ENCODE assay signal across 8 mouse cellular contexts in genomic region chr12:51690893-51691844, GRCm38 (mm10). TPM values are rescaled to one million over a fixed set of nuclear protein-coding genes. Genes with fewer than 3 reads are reported as not detected.
A peak's percentile ranks its signal among the peaks of the same experiment; 100 is the strongest.
DNase-seq lines count a peak whose midpoint lies in the region; ATAC-seq and TF ChIP-seq lines count a peak whose summit lies in the region.

TSS of gene Ap4s1 (plus strand) at chr12:51691033.

- TF ChIP-seq RAD21 in MEL (IDR thresholded peaks at IDR 0.05; ENCODE audit: low read depth, low read length) = no peak

- H3K9ac ChIP-seq in MEL (ENCODE audit: control insufficient read depth, low read depth, low read length, poor library complexity, severe bottlenecking) = peak within 1 kb of the TSS; percentile 90

- H3K4me1 ChIP-seq in MEL (ENCODE audit: control insufficient read depth in 1 of 2, insufficient read depth in 2 of 2, low read length in 2 of 2) = peaks cover 17 to 31% of the 10 kb centered on the region in 2 experiments

- peak in 1 of 2 experiments; percentile 67; a peak in 3 of 4 replicates for TF ChIP-seq POLR2A in MEL (IDR thresholded peaks at IDR 0.05; ENCODE audit: control insufficient read depth in 1 of 2, insufficient read depth in 1 of 2, low read depth in 1 of 2, low read length in 2 of 2, poor library complexity in 1 of 2)

- peak within 1 kb of the TSS; percentile 57 for H3K27ac ChIP-seq in MEL (ENCODE audit: control insufficient read depth, low read depth, low read length)

- no peaks in the 10 kb centered on the region for H3K27me3 ChIP-seq in MEL (ENCODE audit: control insufficient read depth in 1 of 2, insufficient read depth in 2 of 2, low read length in 2 of 2)

- H3K9me3 ChIP-seq in MEL (replicated peaks; ENCODE audit: insufficient read depth, low read length) = no peaks in the 10 kb centered on the region

- peak within 1 kb of the TSS; percentile 64 to 100 for H3K4me3 ChIP-seq in MEL (ENCODE audit: control insufficient read depth in 1 of 2, insufficient read depth in 1 of 2, low read depth in 2 of 2, low read length in 2 of 2)

- TF ChIP-seq EP300 in MEL (IDR thresholded peaks at IDR 0.05; ENCODE audit: low read depth in 1 of 2, low read length in 2 of 2) = no peak

- H3K36me3 ChIP-seq in MEL (ENCODE audit: control insufficient read depth in 1 of 2, insufficient read depth in 2 of 2, low read length in 2 of 2) = peaks cover 0 to 38% of the 10 kb centered on the region in 2 experiments; a peak in 2 of 4 replicates

- peak; percentile 71 for DNase-seq in MEL (ENCODE audit: low read depth, low spot score)
- DNase-seq in cerebellum, adult 8-10 months = peak; percentile 76
- peak; percentile 63 to 80 for DNase-seq in layer of hippocampus, postnatal 14 days (ENCODE audit: low spot score in 2 of 2)
- peak; percentile 72 for DNase-seq in lung, postnatal 10 days
- DNase-seq in ovary, postnatal 14 days (ENCODE audit: low spot score) = peak; percentile 61
- peak; percentile 58 to 62 for DNase-seq in thymus, postnatal 10 days (ENCODE audit: low spot score in 2 of 2)

- peak; percentile 52 for ATAC-seq in frontal cortex, adult (ENCODE audit: low TSS enrichment)
- ATAC-seq in hematopoietic stem cell, adult 5-6 weeks (replicated peaks in 1 of 2; ENCODE audit: insufficient read depth in 1 of 2, low FRiP score in 2 of 2, low TSS enrichment in 1 of 2, low read depth in 1 of 2, poor library complexity in 2 of 2, severe bottlenecking in 2 of 2) = peak; percentile 19 to 49; a peak in 3 of 4 replicates

- H3K79me2 ChIP-seq in MEL (ENCODE audit: control insufficient read depth, insufficient read depth, low read length, poor library complexity) = peaks cover 48% of the 10 kb centered on the region

- no peak for TF ChIP-seq CTCF in MEL (IDR thresholded peaks at IDR 0.05 in 2 of 3, conservative IDR thresholded peaks at IDR 0.05 in 1 of 3; ENCODE audit: control insufficient read depth in 1 of 3, insufficient read depth in 1 of 3, low read depth in 2 of 3, low read length in 3 of 3, poor library complexity in 1 of 3, severe bottlenecking in 1 of 3)

TF ChIP-seq in MEL, 35 proteins besides CTCF, POLR2A, EP300 and RAD21:
- TF ChIP-seq GABPA (IDR thresholded peaks at IDR 0.05; ENCODE audit: low read depth, low read length) = no peak
- no peak for TF ChIP-seq POLR2AphosphoS2 (IDR thresholded peaks at IDR 0.05; ENCODE audit: low read length)
- TF ChIP-seq ZKSCAN1 (IDR thresholded peaks at IDR 0.05; ENCODE audit: low read depth, low read length) = no peak
- TF ChIP-seq ZC3H11A (IDR thresholded peaks at IDR 0.05; ENCODE audit: low read depth, low read length) = no peak
- TF ChIP-seq CHD1 (IDR thresholded peaks at IDR 0.05; ENCODE audit: low read depth, low read length) = no peak; the same call in 1 of the 2 replicates
- TF ChIP-seq MXI1 (IDR thresholded peaks at IDR 0.05; ENCODE audit: low read depth, low read length) = peak; percentile 76
- no peak for TF ChIP-seq TAL1 (IDR thresholded peaks at IDR 0.05; ENCODE audit: low read length)
- TF ChIP-seq CHD2 (IDR thresholded peaks at IDR 0.05; ENCODE audit: low read length) = no peak
- TF ChIP-seq NRF1 (IDR thresholded peaks at IDR 0.05; ENCODE audit: insufficient read depth, low read depth, low read length, poor library complexity, severe bottlenecking) = 0 out of 2 replicates have a peak, but pooled peaks have one; percentile 13
- TF ChIP-seq MAX (IDR thresholded peaks at IDR 0.05; ENCODE audit: low read length) = peak; percentile 16; the same call in 1 of the 2 replicates
- 0 out of 2 replicates have a peak, but pooled peaks have one; percentile 21 for TF ChIP-seq TBP (IDR thresholded peaks at IDR 0.05; ENCODE audit: low read depth, low read length)
- no peak for TF ChIP-seq JUND (IDR thresholded peaks at IDR 0.05; ENCODE audit: low read depth, low read length)
- TF ChIP-seq ELF1 (IDR thresholded peaks at IDR 0.05; ENCODE audit: low read depth, low read length) = no peak
- TF ChIP-seq SIN3A (IDR thresholded peaks at IDR 0.05; ENCODE audit: low read length) = peak; percentile 0
- TF ChIP-seq MYC (IDR thresholded peaks at IDR 0.05; ENCODE audit: low read depth, low read length) = 0 out of 2 replicates have a peak, but pooled peaks have one; percentile 16
- no peak for TF ChIP-seq UBTF (IDR thresholded peaks at IDR 0.05; ENCODE audit: borderline replicate concordance, insufficient read depth, low read depth, low read length)
- TF ChIP-seq BHLHE40 (IDR thresholded peaks at IDR 0.05; ENCODE audit: borderline replicate concordance, low read depth, low read length) = no peak
- TF ChIP-seq NELFE (IDR thresholded peaks at IDR 0.05; ENCODE audit: low read depth, low read length) = no peak
- TF ChIP-seq KAT2A (conservative IDR thresholded peaks at IDR 0.05; ENCODE audit: low read depth, low read length) = no peak; the same call in 1 of the 2 replicates
- no peak for TF ChIP-seq SMC3 (IDR thresholded peaks at IDR 0.05; ENCODE audit: low read depth, low read length)
- TF ChIP-seq MAFK (IDR thresholded peaks at IDR 0.05; ENCODE audit: borderline replicate concordance, low read depth, low read length) = no peak

RNA-seq across cellular contexts. Expression of gene Ap4s1, which starts in this region (rescaled TPM):
- 10.1 and 13.3 TPM in 2 replicates for total RNA-seq in MEL (2012; rRNA removed)
- polyA plus RNA-seq in MEL (2012; ENCODE audit: insufficient read depth in 1 of 2, insufficient read length in 2 of 2, low read depth in 1 of 2, low replicate concordance in 2 of 2, missing spikeins in 1 of 2) = 1 to 10 TPM in 1 of 2 experiments, not detected in 1; 9.0 TPM
- 32.2 and 34.3 TPM in 2 replicates for total RNA-seq in hematopoietic stem cell, adult 5-6 weeks (2017)
- total RNA-seq in layer of hippocampus, postnatal 14 days (2021) = 10 to 100 TPM; 45.4 to 47.2 TPM

Comparison
In these comparisons a context has a peak if more than half of its experiments do, and no peak if none do; other contexts are left out.
1. Peak in every context shown above with its lines: DNase-seq, ATAC-seq, H3K4me3 ChIP-seq and H3K27ac ChIP-seq.